Mouse (Mus musculus) central nervous system, embryonic 18 days (tissue): Measurements from ENCODE around the gene Fam217b. TPM values are rescaled to one million over a fixed set of nuclear protein-coding genes. Genes with fewer than 3 reads are reported as not detected.

Experiments
- polyA plus RNA-seq: library from polyadenylated mRNA; depleted of rRNA; stranded (reverse); fragments of >200 nt; gene quantifications from 2 replicates; pipeline ENCODE4 v1.2.3, GENCODE M21; 2012; rRNA removed

Fam217b gene
- 11.2 TPM in 2 replicates for polyA plus RNA-seq

GRCm38 (mm10) chr2:178414261-178415149 lies at the start of gene Fam217b, which contains the start of gene Ppp1r3d:
Gene Fam217b, plus strand, starts transcription at chr2:178414524.
Gene Ppp1r3d, minus strand, starts transcription at chr2:178414472.

DNA sequence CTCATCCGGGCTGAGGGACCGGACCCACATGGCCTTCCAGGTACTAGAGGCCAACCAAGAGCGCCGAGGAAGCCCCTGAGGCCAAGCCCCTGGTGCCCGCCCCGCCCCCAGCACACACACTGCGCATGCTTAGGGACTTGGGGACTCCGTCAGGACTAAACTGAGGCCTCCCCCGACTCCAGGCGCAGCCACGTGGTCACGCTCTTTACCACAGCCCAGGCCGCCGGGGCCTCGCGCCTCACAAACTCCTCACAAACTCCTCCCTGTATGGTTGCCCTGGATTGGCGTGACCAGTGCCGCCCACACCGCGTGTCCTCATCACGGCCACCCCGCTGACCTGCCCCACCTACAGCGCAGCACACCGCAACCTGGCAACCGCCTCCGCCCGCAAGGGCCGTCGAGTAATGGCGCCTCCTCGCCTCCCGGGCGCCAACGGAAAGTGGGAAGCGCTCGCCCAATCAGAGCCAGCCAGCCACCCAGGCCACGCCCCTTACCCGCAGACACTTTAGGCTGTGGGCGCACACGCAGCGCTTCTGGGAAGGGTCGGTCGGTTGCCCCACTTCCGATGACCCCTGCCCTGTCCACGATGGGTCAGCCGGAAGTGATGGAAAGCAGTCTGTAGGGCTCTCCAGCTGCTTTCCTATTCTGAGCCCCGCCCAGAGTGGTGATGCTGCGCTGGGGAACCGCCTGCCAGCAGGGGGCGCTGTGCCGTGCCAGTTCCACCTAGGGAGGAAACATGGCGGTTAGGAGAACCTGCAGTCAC lies 7.1 kb upstream of the Fam217b start, which contains the start of gene Sycp2:
Gene Sycp2, minus strand, starts transcription at position 633 of the 763 bp plus-strand sequence.

GRCm38 (mm10) chr2:178430231-178430630 lies 15.9 kb downstream of the Fam217b start, which contains the start of gene Cdh26:
Gene Cdh26, plus strand, starts transcription at chr2:178430531.

Other genes with a start within 250 kb of the Fam217b start
- 0.93 and 1.1 TPM in 2 replicates for gene Sycp2, start 6.8 kb upstream of the Fam217b start, polyA plus RNA-seq
- 5.3 and 6.1 TPM in 2 replicates for gene Ppp1r3d, start 52 bp upstream of the Fam217b start, polyA plus RNA-seq
- gene Cdh26, start 16.0 kb downstream of the Fam217b start, polyA plus RNA-seq, result 0.23 and 0.55 TPM in 2 replicates